Mouse (Mus musculus) ES-E14 (cell line): ENCODE measurements around the gene Pkm.

Experiments
- HCFC1 ChIP-seq: IDR thresholded peaks from 2 replicates; pipeline ENCODE4 v1.6.1; 2012; ENCODE audit warnings: low read length, inconsistent platforms, borderline replicate concordance; ENCODE audit not compliant: insufficient read depth
- ZNF384 ChIP-seq: IDR thresholded peaks from 2 replicates; pipeline ENCODE4 v1.6.1; 2012; ENCODE audit warnings: low read depth, low read length, inconsistent platforms

- TF ChIP-seq HCFC1 = no peak
- no peak for TF ChIP-seq ZNF384
These were observed 36.0 kb downstream of the Pkm start for GRCm38 (mm10) chr9:59692145-59692544.
